Mouse (Mus musculus) brain, embryonic 14.5 days (tissue): Measurements from ENCODE around the gene Olfm3. TPM values are rescaled to one million over a fixed set of nuclear protein-coding genes. Genes with fewer than 3 reads are reported as not detected.

ENCODE experiments used
- DNase-seq: peaks from one replicate; pipeline ENCODE4 v3.0.0-alpha.2; 2011; ENCODE audit warnings: low read depth
- CTCF ChIP-seq: fragments of 200-500 bp; IDR thresholded peaks from 2 replicates; pipeline ENCODE4 v1.5.1; 2012; ENCODE audit warnings: inconsistent platforms, mild to moderate bottlenecking, moderate library complexity, borderline replicate concordance; ENCODE audit not compliant: insufficient read depth, insufficient read length; ENCODE audit errors: extremely low read depth
- POLR2A ChIP-seq: fragments of 200-500 bp; IDR thresholded peaks from 2 replicates; pipeline ENCODE4 v1.6.1; 2012; ENCODE audit warnings: mild to moderate bottlenecking, inconsistent platforms, borderline replicate concordance; ENCODE audit not compliant: poor library complexity, insufficient read depth, insufficient read length, severe bottlenecking; ENCODE audit errors: extremely low read depth
- polyA plus RNA-seq: library from polyadenylated mRNA; depleted of rRNA; stranded (reverse); fragments of >200 nt; gene quantifications from 2 replicates; pipeline ENCODE4 v1.2.3, GENCODE M21; 2012

Gene Olfm3
- polyA plus RNA-seq, 1 experiment, result 6.7 TPM

- no peak for DNase-seq
- no peak for TF ChIP-seq POLR2A
- no peak for TF ChIP-seq CTCF
Measured at GRCm38 (mm10) chr3:115081371-115081770, 177.5 kb downstream of the Olfm3 start.

- no peak for DNase-seq
- TF ChIP-seq POLR2A (no peak), CTCF (no peak)
Measured at GRCm38 (mm10) chr3:115082947-115083346, 179.1 kb downstream of the Olfm3 start.

GRCm38 (mm10) chr3:115088281-115088680 lies 184.4 kb downstream of the Olfm3 start:
- TF ChIP-seq CTCF, result no peak
- TF ChIP-seq POLR2A, result no peak
- DNase-seq, result peak; percentile 40

GRCm38 (mm10) chr3:115090670-115091069 lies 186.8 kb downstream of the Olfm3 start:
- TF ChIP-seq CTCF (no peak), POLR2A (no peak)
- DNase-seq, result peak; percentile 69

GRCm38 (mm10) chr3:115095496-115095895 lies 191.6 kb downstream of the Olfm3 start:
- TF ChIP-seq POLR2A, result no peak
- no peak for TF ChIP-seq CTCF
- DNase-seq, result peak; percentile 38

- TF ChIP-seq CTCF, result no peak
- no peak for TF ChIP-seq POLR2A
- DNase-seq, result no peak
Measured at GRCm38 (mm10) chr3:115099590-115099989, 195.7 kb downstream of the Olfm3 start.

GRCm38 (mm10) chr3:115104155-115104801 lies 200.4 kb downstream of the Olfm3 start:
- DNase-seq, result peak; percentile 34
- no peak for TF ChIP-seq CTCF
- no peak for TF ChIP-seq POLR2A

GRCm38 (mm10) chr3:115104802-115105493 lies 201.1 kb downstream of the Olfm3 start:
- TF ChIP-seq CTCF, result peak; percentile 20; the same call in 1 of the 2 replicates
- no peak for TF ChIP-seq POLR2A

GRCm38 (mm10) chr3:115145722-115146121 lies 241.8 kb downstream of the Olfm3 start:
- peak; percentile 15 for DNase-seq
- no peak for TF ChIP-seq CTCF
- TF ChIP-seq POLR2A, result no peak

More at GRCm38 (mm10) chr3:115104802-115105493, 201.1 kb downstream of the Olfm3 start:
- DNase-seq, result peak; percentile 69

GRCm38 (mm10) chr3:115146244-115146643 lies 242.4 kb downstream of the Olfm3 start:
- no peak for DNase-seq
- TF ChIP-seq CTCF, result no peak
- no peak for TF ChIP-seq POLR2A

GRCm38 (mm10) chr3:115158903-115159473 lies 255.1 kb downstream of the Olfm3 start:
- DNase-seq, result peak; percentile 54
- TF ChIP-seq POLR2A (no peak), CTCF (no peak)
